Mouse (Mus musculus) liver, postnatal 0 days (tissue): ENCODE measurements around the gene Plxdc2. TPM values are rescaled to one million over a fixed set of nuclear protein-coding genes. Genes with fewer than 3 reads are reported as not detected.

Experiments
- ATAC-seq: fragments of 200-750 bp; cut with Nextera tagmentation; 2 replicates; pipeline ENCODE4 v1.8.0; 2017; ENCODE audit warnings: mild to moderate bottlenecking, moderate library complexity
- DNase-seq: peaks from one replicate; pipeline ENCODE4 v3.0.0-alpha.2; 2016
- H3K27ac ChIP-seq: fragments of 300-500 bp; sonication (generic); 2 replicates; pipeline ENCODE4 v1.5.1; 2014; ENCODE audit warnings: antibody characterized with exemption, moderate library complexity, mild to moderate bottlenecking, low read depth
- H3K27me3 ChIP-seq: fragments of 300-500 bp; sonication (generic); 2 replicates; pipeline ENCODE4 v1.6.1; 2014; ENCODE audit warnings: low read length, control low read depth, mixed read lengths; ENCODE audit not compliant: insufficient read depth
- H3K36me3 ChIP-seq: fragments of 300-500 bp; sonication (generic); replicated peaks from 2 replicates; pipeline ENCODE4 v1.6.1; 2014; ENCODE audit warnings: mild to moderate bottlenecking, control low read depth, low read length, moderate library complexity, mixed read lengths; ENCODE audit not compliant: insufficient read depth
- H3K4me1 ChIP-seq: fragments of 300-500 bp; sonication (generic); 2 replicates; pipeline ENCODE4 v1.6.1; 2014; ENCODE audit warnings: antibody characterized with exemption, mild to moderate bottlenecking, control low read depth; ENCODE audit not compliant: insufficient read depth
- H3K4me2 ChIP-seq: fragments of 300-500 bp; sonication (generic); 2 replicates; pipeline ENCODE4 v1.6.1; 2014; ENCODE audit warnings: low read depth, mild to moderate bottlenecking, low read length, moderate library complexity, mixed read lengths
- H3K4me3 ChIP-seq: fragments of 300-500 bp; sonication (generic); 2 replicates; pipeline ENCODE4 v1.5.1; 2014; ENCODE audit warnings: low read depth, low read length
- H3K9ac ChIP-seq: fragments of 300-500 bp; sonication (generic); replicated peaks from 2 replicates; pipeline ENCODE4 v1.6.1; 2014; ENCODE audit warnings: mild to moderate bottlenecking, moderate library complexity
- H3K9me3 ChIP-seq: fragments of 300-500 bp; sonication (generic); 2 replicates; pipeline ENCODE4 v1.6.1; 2016; ENCODE audit warnings: mild to moderate bottlenecking, control low read depth, low read length, mixed read lengths
- CTCF ChIP-seq: sonication (generic); IDR thresholded peaks from 2 replicates; pipeline ENCODE4 v1.5.1; 2016; ENCODE audit warnings: antibody characterized with exemption, low read depth
- EP300 ChIP-seq: IDR thresholded peaks from 2 replicates; pipeline ENCODE4 v1.6.1; 2016; ENCODE audit warnings: antibody characterized with exemption, low read depth, mild to moderate bottlenecking
- WGBS: fragments of 180-500 bp; shearing (Covaris S2); extraction: QIAGEN DNeasy Blood & Tissue Kit; methylation state at CpG from one replicate; pipeline ENCODE4 v1.1.7; 2014; ENCODE audit not compliant: insufficient replicate concordance; 5-methylcytosine and 5-hydroxymethylcytosine counted together
- polyA plus RNA-seq: library from polyadenylated mRNA; unstranded; fragments of >200 nt; fragmentation: Nextera tagmentation; extraction: Ambion mirVana; gene quantifications from 2 replicates; pipeline ENCODE4 v1.2.1, GENCODE M21; 2015

The Plxdc2 gene
- polyA plus RNA-seq, 1 experiment from 2014 or later = 0.81 TPM

DNA sequence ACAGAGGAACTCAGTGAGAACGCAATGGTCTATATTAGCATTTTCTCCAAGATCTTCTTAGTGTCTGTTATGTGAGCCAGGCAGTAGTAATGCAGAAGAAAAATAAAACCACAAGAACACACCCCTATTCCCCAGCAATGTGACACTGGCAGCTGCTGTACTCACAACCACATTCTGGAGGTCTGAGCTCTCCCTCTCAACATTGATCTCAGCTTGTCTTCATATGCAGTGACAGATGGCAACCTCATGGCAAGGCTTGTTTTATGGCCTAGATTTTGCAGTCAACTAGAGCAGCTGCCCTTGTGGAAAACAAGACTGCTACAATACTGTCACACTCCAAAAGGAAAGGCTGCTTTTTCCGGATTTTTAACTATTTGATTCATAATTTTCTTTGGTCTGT lies 127.8 kb downstream of the Plxdc2 start:
- WGBS = 78% methylated on average over 2 of the region's 2 CpGs
- H3K4me2 ChIP-seq = no peak overlapping the region
- H3K4me1 ChIP-seq = no peaks in the 10 kb centered on the region
- H3K27ac ChIP-seq = no peak overlapping the region
- H3K36me3 ChIP-seq = no peaks in the 10 kb centered on the region
- no peak for DNase-seq
- no peaks in the 10 kb centered on the region for H3K9me3 ChIP-seq
- H3K27me3 ChIP-seq = no peaks in the 10 kb centered on the region
- no peak overlapping the region for H3K9ac ChIP-seq
- no peak overlapping the region for H3K4me3 ChIP-seq
- TF ChIP-seq EP300 = no peak
- no peak for TF ChIP-seq CTCF
- ATAC-seq = no peak

DNA sequence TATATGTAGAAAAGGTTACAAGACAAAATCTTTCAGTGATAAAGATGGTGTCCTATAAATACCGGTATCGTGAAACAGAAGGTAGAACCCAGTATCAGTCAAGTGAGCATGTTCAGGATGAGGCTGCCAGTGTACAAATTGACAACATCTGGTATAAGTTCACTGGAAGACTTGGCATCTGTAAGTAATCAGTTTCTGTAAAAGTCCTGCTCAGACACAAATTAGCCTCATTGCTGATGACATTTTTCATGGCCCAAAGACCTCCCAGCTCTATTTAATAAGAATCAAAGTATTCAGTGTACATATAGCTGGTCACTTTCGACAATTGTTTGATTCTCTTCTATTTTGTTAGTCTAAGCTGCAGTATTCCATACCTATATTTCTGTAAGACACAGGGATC lies 129.9 kb downstream of the Plxdc2 start:
- ATAC-seq (no peak), DNase-seq (no peak)
- H3K36me3 ChIP-seq = no peaks in the 10 kb centered on the region
- H3K27ac ChIP-seq = no peak overlapping the region
- no peak overlapping the region for H3K4me2 ChIP-seq
- H3K27me3 ChIP-seq = no peaks in the 10 kb centered on the region
- no peak for TF ChIP-seq CTCF
- TF ChIP-seq EP300 = no peak
- 86% methylated on average over 3 of the region's 3 CpGs for WGBS
- no peak overlapping the region for H3K9ac ChIP-seq
- H3K4me3 ChIP-seq = no peak overlapping the region
- no peaks in the 10 kb centered on the region for H3K9me3 ChIP-seq
- no peaks in the 10 kb centered on the region for H3K4me1 ChIP-seq

DNA sequence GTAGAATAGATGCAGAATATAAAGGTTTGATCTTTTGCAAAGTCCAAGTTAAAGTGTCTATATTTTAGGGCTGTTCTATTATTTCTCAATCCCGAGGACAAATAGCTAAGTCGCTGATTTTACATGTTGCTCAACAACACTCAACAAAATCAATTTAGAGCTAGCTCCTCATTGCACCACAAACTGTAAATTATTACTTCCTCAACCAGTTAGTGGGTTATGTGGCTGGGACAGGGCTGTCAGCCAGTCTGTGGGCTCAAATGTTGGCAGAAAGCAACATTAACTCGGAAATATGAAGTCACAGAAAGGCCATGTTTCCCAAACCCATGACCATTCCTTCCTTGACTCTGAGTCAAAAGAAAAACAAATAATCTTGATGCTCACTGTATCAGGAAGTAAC lies 135.1 kb downstream of the Plxdc2 start:
- no peak overlapping the region for H3K27ac ChIP-seq
- WGBS = 20% methylated on average over 3 of the region's 3 CpGs
- DNase-seq = no peak

DNA sequence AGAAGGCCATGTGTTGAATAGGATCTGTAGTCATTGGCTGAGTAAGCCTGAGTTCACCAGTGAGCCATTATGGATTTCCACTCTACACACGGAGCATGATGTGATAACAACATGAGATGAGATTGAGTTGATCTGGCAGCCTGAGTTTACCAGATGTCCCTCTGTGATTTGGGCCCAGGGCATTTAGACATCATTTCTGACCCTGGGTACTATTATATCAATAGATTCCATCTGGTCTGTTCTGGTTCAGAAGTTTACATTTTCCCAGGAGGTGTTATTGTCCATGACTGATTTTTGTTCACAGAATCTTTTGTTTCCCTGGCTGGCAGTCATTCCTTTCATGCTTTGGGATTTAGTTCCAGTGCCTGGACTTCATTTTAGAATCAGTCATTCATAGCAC lies 146.7 kb downstream of the Plxdc2 start:
- Histone ChIP-seq H3K4me3 (no peak overlapping the region), H3K9me3 (no peaks in the 10 kb centered on the region), H3K9ac (no peak overlapping the region), H3K4me2 (no peak overlapping the region), H3K27ac (no peak overlapping the region), H3K36me3 (no peaks in the 10 kb centered on the region), H3K27me3 (no peaks in the 10 kb centered on the region), H3K4me1 (no peaks in the 10 kb centered on the region)
- WGBS = 71% methylated on average over 1 of the region's 1 CpGs
- DNase-seq (no peak), ATAC-seq (no peak)
- TF ChIP-seq CTCF (no peak), EP300 (no peak)

More for the DNA sequence above, 135.1 kb downstream of the Plxdc2 start:
- no peak for TF ChIP-seq EP300
- no peak for TF ChIP-seq CTCF
- Histone ChIP-seq H3K9ac (no peak overlapping the region), H3K4me3 (no peak overlapping the region), H3K4me2 (no peak overlapping the region), H3K36me3 (no peaks in the 10 kb centered on the region), H3K4me1 (no peaks in the 10 kb centered on the region), H3K27me3 (no peaks in the 10 kb centered on the region), H3K9me3 (no peaks in the 10 kb centered on the region)
- ATAC-seq = peak; percentile 67

DNA sequence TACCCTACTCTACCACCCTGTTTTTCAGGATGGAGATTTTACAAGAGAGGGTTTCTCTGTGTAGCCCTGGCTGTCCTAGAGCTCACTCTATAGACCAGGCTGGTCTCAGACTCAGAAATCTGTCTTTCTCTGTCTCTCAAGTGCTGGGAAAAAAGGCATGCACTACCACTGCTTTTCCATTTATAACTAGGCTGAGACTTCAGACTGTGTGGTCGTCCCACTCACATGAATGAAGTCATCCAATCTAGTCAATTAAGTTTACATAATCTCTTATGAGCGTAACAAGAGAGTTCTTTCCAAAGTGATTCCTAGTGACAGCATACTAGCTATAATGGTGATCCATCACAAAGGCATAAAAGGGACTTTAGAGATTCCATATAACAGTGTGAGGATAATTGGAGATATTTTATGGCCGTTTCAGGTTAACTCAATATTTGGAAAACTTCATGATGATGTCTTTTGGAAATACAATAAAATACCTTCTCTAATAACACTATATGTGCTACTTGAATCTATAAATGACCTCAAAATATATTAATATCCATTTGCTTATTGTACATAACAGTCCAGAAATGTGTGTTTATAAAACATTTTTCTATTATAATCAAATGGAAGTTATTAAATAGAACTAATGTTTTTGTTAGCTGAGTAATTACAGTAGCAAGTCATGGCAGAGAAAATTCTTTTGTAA lies 151.6 kb downstream of the Plxdc2 start:
- Histone ChIP-seq H3K4me3 (no peak overlapping the region), H3K4me1 (no peaks in the 10 kb centered on the region), H3K27ac (no peak overlapping the region), H3K4me2 (no peak overlapping the region), H3K27me3 (no peaks in the 10 kb centered on the region), H3K9me3 (no peaks in the 10 kb centered on the region), H3K9ac (no peak overlapping the region), H3K36me3 (no peaks in the 10 kb centered on the region)
- TF ChIP-seq EP300 = no peak
- DNase-seq (no peak), ATAC-seq (no peak)
- WGBS = 63% methylated on average over 3 of the region's 3 CpGs

DNA sequence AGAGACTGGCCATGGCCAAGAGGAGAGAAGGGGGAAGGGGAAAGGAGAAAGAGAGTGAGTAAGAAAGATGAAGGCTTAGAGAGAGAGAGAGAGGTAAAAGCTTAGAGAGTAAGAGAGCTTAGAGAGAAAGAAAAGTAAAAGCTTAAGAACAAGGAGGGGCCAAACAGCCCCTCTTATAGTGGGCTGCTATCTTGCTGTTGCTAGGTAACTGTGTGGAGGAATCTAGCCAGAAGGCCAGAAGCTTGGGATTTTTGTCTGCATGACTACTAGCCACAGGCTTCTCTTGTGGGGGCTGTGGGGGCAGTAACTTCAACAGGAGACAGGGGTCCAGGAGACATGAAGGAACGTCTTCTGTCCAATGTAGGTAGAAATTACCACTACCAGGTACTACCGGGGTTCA lies 162.0 kb downstream of the Plxdc2 start:
- Histone ChIP-seq H3K4me2 (no peak overlapping the region), H3K4me3 (no peak overlapping the region), H3K36me3 (no peaks in the 10 kb centered on the region), H3K4me1 (no peaks in the 10 kb centered on the region), H3K27ac (no peak overlapping the region), H3K9ac (no peak overlapping the region), H3K9me3 (no peaks in the 10 kb centered on the region), H3K27me3 (no peaks in the 10 kb centered on the region)
- ATAC-seq (no peak), DNase-seq (no peak)
- WGBS = 76% methylated on average over 2 of the region's 2 CpGs
- TF ChIP-seq CTCF (no peak), EP300 (no peak)

DNA sequence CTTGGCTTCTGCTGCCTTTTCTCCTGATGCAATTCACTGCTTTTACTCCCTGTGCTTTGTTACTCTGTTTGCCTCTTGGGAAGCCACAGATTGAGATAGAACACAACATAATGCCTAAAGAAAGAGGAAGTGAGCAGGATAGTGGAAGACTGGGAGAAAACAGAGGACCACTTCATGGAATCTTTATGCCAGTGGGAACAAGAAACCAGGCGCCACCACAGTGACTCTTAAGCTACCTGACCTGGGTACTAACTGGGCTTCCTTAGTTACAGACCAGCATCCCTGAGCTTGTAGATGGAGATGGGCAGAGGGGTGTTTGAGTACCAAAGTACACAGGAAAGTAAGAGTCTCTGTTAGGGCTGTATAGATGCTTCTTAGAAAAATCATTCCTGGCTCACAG lies 167.3 kb downstream of the Plxdc2 start:
- no peak overlapping the region for H3K4me2 ChIP-seq
- DNase-seq (no peak), ATAC-seq (no peak)
- no peak overlapping the region for H3K4me3 ChIP-seq
- 84% methylated on average over 1 of the region's 1 CpGs for WGBS
- no peaks in the 10 kb centered on the region for H3K9me3 ChIP-seq
- no peak overlapping the region for H3K9ac ChIP-seq
- TF ChIP-seq EP300 (no peak), CTCF (no peak)
- H3K27ac ChIP-seq = no peak overlapping the region
- no peaks in the 10 kb centered on the region for H3K36me3 ChIP-seq
- no peaks in the 10 kb centered on the region for H3K27me3 ChIP-seq
- no peaks in the 10 kb centered on the region for H3K4me1 ChIP-seq
